ENCODE assay signal across 18 mouse cellular contexts in genomic region chr6:31069243-31069642, GRCm38 (mm10).
DNase-seq lines count a peak whose midpoint lies in the region; TF ChIP-seq lines count a peak whose summit lies in the region.
"Had no signal": no experiment of that assay in that cellular context is flagged by ENCODE, and none has a peak within 500 bp of the region (broad histone marks: within the 10 kb centered on the region; RNA-seq: fewer than 3 reads in every experiment).

No protein-coding gene starts in this region.

- 89% methylated on average over 13 of the region's 13 CpGs for WGBS in heart, adult 2 months
- 87% methylated on average over 13 of the region's 13 CpGs for WGBS in lung, adult 2 months

- no peak overlapping the region for H3K4me3 ChIP-seq in heart, adult 2 months
- H3K4me3 ChIP-seq in lung, adult 2 months (replicated peaks; ENCODE audit: extremely low read depth, low read depth, low read length) = no peak overlapping the region
- H3K4me3 ChIP-seq in embryonic fibroblast, embryonic 13.5 days (ENCODE audit: insufficient read depth, low read length) = no peak overlapping the region
- no peak overlapping the region for H3K4me3 ChIP-seq in myocyte

- peak; percentile 87 for DNase-seq in heart, adult 11 months
- no peak for DNase-seq in heart, adult 2 months
- DNase-seq in lung, adult 2 months = peak; percentile 7
- DNase-seq in lung, postnatal 25 days (ENCODE audit: low spot score) = no peak
- DNase-seq in ovary, adult 18-20 months (ENCODE audit: low spot score) = no peak
- no peak for DNase-seq in testis, postnatal 14 days (ENCODE audit: low spot score)
- DNase-seq: adrenal gland, adult 2 months; adrenal gland, adult 8-10 months; adrenal gland, postnatal 10 days; adrenal gland, postnatal 14 days; adrenal gland, postnatal 25 days; B cell, adult 2 months; cerebellum, adult 11 months; cerebellum, adult 11-12 months had no signal

- no peaks in the 10 kb centered on the region for H3K27me3 ChIP-seq in heart, adult 2 months (ENCODE audit: control insufficient read depth, insufficient read depth, low read length)
- no peaks in the 10 kb centered on the region for H3K27me3 ChIP-seq in myocyte (ENCODE audit: control insufficient read depth, insufficient read depth, insufficient read length)
- H3K27me3 ChIP-seq: CH12.LX, Patski had no signal

- H3K4me1 ChIP-seq in heart, adult 2 months (ENCODE audit: control insufficient read depth, insufficient read depth, low read length) = peaks cover 3% of the 10 kb centered on the region; the same call in 1 of the 2 replicates
- H3K4me1 ChIP-seq in lung, adult 2 months (ENCODE audit: control insufficient read depth, insufficient read depth, low read length) = peaks cover 18% of the 10 kb centered on the region
- peaks cover 30% of the 10 kb centered on the region for H3K4me1 ChIP-seq in embryonic fibroblast, embryonic 13.5 days (ENCODE audit: control insufficient read depth, insufficient read depth, low read length)

- no peak for TF ChIP-seq POLR2A in heart, adult 2 months (IDR thresholded peaks at IDR 0.05; ENCODE audit: insufficient read depth, low read depth, low read length)
- no peak for TF ChIP-seq POLR2A in lung, adult 2 months (IDR thresholded peaks at IDR 0.05; ENCODE audit: borderline replicate concordance, extremely low read depth, low read depth, low read length)
- no peak for TF ChIP-seq POLR2A in embryonic fibroblast, embryonic 13.5 days (IDR thresholded peaks at IDR 0.05; ENCODE audit: low read depth, low read length)
- no peak for TF ChIP-seq POLR2A in myocyte (IDR thresholded peaks at IDR 0.05; ENCODE audit: insufficient read length, low read depth)

- 0 out of 2 replicates have a peak, but pooled peaks cover 1% of the 10 kb centered on the region for H3K79me2 ChIP-seq in heart, adult 2 months (replicated peaks; ENCODE audit: control insufficient read depth, insufficient read depth, low read length)
- H3K79me2 ChIP-seq in myocyte (ENCODE audit: control insufficient read depth, insufficient read depth) = peaks cover 96% of the 10 kb centered on the region

- no peak overlapping the region for H3K9ac ChIP-seq in heart, adult 2 months (ENCODE audit: low read depth, low read length)

- no peak overlapping the region for H3K27ac ChIP-seq in heart, adult 2 months
- H3K27ac ChIP-seq in embryonic fibroblast, embryonic 13.5 days (ENCODE audit: insufficient read depth, low read length) = peak overlapping the region; percentile 81; the same call in 1 of the 2 replicates

- TF ChIP-seq CTCF in heart, adult 2 months (IDR thresholded peaks at IDR 0.05) = no peak
- no peak for TF ChIP-seq CTCF in lung, adult 2 months (IDR thresholded peaks at IDR 0.05; ENCODE audit: insufficient read depth, low read length)
- no peak for TF ChIP-seq CTCF in embryonic fibroblast, embryonic 13.5 days (IDR thresholded peaks at IDR 0.05; ENCODE audit: borderline replicate concordance, insufficient read depth, low read length)

- TF ChIP-seq EP300 in heart, adult 2 months (IDR thresholded peaks at IDR 0.05; ENCODE audit: insufficient read depth, low read depth, low read length) = no peak

- intact Hi-C loops in heart, adult 2 months (cut with DNase I) = no loop called here

- no peaks in the 10 kb centered on the region for H3K36me3 ChIP-seq in heart, adult 2 months (ENCODE audit: control insufficient read depth, insufficient read depth, low read length)
- H3K36me3 ChIP-seq in myocyte (ENCODE audit: control insufficient read depth, insufficient read depth) = peaks cover 58% of the 10 kb centered on the region

- no peak overlapping the region for H3ac ChIP-seq in myocyte (ENCODE audit: control insufficient read depth, insufficient read length)

- no peak overlapping the region for H3K4me2 ChIP-seq in myocyte (ENCODE audit: low read depth)

TF ChIP-seq in myocyte, 11 proteins besides CTCF, POLR2A, EP300 and RAD21:
- TF ChIP-seq POLR2AphosphoS2 (IDR thresholded peaks at IDR 0.05; ENCODE audit: insufficient read length, low read depth) (peak; percentile 12), TCF12 (IDR thresholded peaks at IDR 0.05; ENCODE audit: insufficient read depth, poor library complexity, severe bottlenecking) (no peak)
TF ChIP-seq in myocyte: peak in this region for 1.

Comparison
In these comparisons a context has a peak if more than half of its experiments do, and no peak if none do; other contexts are left out.
1. DNase-seq: peak in heart, adult 11 months (single experiment) and lung, adult 2 months (single experiment); none in heart, adult 2 months (0 of 2), lung, postnatal 25 days (single experiment), ovary, adult 18-20 months (single experiment) and testis, postnatal 14 days (single experiment).